Mouse (Mus musculus) liver, adult (tissue): Measurements from ENCODE around the gene Lrmda.

Source experiments
- GATA4 ChIP-seq: IDR thresholded peaks from 2 replicates; pipeline ENCODE4 v1.6.1; 2014; ENCODE audit warnings: mild to moderate bottlenecking, low read length; ENCODE audit not compliant: insufficient replicate concordance

Gene Lrmda

GRCm38 (mm10) chr14:22371136-22371535 is 351.6 kb downstream of the Lrmda start:
- no peak for TF ChIP-seq GATA4

- no peak for TF ChIP-seq GATA4
These were observed 353.3 kb downstream of the Lrmda start for GRCm38 (mm10) chr14:22372666-22373360.

DNA sequence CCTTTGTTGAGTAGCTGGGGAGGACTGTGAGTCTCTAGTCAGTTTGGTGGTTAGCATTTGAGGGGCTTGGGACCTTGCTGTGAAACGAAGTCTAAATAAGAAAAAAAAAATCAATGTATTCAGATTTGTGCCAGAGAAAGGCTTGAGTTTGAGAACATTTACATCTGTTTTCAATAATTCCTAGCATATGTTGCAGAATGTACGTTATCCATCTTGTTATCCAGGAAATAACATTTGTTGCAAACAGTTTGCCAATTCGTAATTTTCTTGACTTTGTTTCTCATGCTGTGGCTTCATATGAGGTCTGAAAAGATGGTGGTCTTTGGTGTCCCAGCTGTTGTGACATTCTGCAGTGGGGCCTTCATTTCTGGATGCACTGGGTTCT is 353.8 kb downstream of the Lrmda start:
- no peak for TF ChIP-seq GATA4

GRCm38 (mm10) chr14:22377148-22377547 is 357.6 kb downstream of the Lrmda start:
- no peak for TF ChIP-seq GATA4

DNA sequence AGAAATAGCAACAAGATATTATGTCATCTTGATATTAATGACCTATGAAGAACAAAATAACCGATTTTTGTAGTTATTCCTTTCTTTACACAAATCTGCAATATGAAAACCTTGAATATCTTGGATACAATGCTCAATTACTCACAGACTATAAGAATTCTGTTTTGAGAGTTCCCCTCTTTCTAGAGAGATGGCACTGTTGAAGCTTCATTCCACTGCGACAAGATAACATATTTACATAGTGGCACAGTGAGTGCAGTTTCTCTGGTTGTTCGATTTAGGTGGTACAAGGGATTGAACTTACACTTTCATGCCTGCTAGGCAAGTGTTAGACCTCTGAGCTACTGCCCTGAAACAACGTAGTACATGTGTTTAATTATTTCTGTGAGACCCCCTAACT is 362.6 kb downstream of the Lrmda start:
- TF ChIP-seq GATA4: no peak

DNA sequence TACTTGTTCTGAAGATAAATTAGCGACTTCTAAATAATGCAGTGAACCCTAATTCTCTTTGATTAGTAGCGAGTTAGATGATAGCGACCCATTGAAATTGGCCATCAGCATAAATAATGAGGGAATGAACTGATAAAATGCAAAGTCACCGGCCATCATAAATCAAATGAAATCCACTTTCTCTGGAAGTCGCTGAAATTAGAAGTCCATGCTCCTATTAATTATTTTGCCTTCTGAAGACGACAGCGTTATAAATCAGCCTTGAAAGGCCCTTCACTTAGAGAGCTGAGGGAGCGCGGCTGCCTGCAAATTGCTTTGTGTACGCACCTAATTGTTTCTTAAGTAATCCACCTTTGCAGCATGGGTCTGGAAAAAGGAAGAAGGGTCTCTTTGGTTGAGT is 374.1 kb downstream of the Lrmda start:
- TF ChIP-seq GATA4: no peak

DNA sequence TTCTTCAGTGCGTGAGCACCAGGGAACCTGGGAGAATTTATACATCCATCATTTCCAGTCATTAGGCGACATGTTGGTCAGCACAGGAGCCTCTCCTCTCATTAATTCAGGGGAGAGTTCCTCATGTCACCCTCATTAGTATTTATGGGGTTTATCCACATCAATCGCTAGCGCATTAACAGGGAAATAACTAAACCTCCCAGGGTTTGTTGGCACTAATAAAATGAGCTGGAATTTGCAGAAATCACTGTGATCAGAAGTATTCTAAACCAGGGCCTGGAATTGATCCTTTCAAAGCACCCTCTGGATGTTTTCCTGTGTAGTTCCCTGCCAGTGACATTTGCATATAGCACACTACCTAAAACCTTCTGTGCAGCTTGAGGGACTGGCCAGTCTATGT is 382.9 kb downstream of the Lrmda start:
- TF ChIP-seq GATA4: no peak

DNA sequence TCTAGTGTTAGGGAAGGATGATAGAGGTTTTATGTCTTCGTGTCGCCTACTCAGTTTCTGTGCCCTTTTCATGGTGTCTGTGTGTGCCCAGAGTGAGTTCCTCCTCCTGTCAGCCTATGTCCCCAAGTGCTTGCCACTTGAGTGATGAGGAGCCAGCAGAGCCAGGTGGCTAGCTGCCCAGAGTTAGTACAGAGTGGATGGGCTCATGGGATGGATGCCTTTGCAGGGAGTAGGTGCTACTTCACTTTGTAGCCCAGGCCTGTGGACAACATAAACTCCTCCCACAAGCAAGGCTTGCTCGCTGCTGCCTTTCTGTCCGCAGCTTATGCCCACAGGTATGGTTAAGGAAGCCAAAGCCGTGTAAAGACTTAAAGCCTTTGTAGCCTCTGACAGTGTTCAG is 387.1 kb downstream of the Lrmda start:
- TF ChIP-seq GATA4: no peak

GRCm38 (mm10) chr14:22410826-22411225 is 391.3 kb downstream of the Lrmda start:
- TF ChIP-seq GATA4: no peak

DNA sequence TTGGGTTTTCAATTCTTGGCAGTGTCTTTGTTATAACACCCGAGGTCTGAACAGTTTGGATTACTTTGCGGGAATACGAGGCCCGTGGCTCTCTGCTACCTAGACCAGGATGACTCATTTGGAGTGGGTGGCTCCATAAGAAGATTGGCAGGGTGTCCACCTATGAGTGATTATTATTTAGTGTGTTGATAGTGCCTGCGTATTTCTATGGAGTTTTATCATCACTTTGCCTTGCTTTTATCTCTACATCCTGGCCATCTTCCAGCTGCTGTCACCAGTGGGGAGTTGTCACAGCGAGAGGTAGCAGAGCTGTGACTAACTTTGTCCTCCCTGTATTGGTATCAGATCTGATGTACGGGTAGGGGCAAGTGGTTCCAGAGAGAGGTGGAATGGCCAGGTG is 393.7 kb downstream of the Lrmda start:
- TF ChIP-seq GATA4: no peak

GRCm38 (mm10) chr14:22417706-22418105 is 398.2 kb downstream of the Lrmda start:
- no peak for TF ChIP-seq GATA4

DNA sequence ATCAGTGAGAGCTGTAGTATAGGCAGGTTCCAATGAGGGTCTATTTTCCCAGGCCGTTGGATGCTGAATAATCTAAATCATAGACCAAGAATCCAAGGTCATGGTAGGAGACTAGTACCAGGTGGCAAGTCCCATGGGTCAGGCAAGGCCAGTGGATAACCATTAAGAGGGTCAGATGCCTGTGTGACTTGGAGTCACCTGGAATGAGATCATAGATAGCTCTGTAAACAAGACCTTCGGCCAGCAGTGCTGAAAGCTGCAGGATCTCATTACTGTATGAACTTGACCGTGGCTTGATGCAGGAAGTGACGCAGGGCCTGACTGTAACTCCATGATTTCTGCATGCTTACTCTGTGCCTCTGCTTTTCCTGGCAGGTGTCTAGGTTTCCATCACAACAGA is 402.2 kb downstream of the Lrmda start:
- no peak for TF ChIP-seq GATA4

DNA sequence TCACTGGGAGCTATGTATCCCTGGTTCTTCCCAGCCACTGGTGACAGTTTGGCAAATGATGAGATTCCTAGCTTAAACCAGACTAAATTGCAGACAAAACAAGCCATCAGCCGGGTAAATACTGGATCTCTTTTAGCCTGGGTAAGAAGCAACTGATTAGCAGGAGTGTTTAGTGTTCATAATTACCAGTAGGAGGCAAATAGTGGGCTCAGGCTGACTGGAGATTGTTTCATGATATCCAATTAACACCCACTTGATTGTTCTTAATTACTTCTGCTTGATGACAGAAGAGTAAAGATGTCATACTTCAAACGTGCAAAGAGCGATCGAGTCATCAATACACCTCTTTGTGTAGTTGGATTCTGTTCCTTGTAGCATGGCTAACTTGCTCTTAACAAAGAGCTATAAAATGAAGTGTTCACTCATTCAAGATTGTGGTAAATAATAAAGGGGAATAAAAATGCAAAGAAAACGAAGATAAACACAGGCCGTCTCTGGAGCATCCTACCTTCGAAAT is 405.6 kb downstream of the Lrmda start:
- no peak for TF ChIP-seq GATA4

DNA sequence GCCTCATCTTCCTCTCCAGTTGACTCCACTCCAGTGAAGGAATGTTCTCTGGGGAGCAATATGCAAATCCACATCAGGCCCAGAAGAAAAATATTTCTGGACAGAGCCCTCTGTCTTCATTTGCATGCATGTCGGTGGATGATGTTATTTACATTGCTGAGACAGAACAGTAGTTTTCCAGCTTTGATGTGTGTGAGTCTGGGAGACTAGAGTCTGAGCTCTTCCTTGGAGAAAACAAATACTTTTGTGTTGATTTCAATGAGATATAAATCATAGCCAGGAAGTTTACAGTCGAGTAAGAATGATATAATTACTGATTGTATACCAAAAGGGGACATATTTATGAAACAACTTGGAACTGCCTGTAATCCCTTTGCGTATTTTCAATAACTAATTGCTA is 415.9 kb downstream of the Lrmda start:
- TF ChIP-seq GATA4: no peak

DNA sequence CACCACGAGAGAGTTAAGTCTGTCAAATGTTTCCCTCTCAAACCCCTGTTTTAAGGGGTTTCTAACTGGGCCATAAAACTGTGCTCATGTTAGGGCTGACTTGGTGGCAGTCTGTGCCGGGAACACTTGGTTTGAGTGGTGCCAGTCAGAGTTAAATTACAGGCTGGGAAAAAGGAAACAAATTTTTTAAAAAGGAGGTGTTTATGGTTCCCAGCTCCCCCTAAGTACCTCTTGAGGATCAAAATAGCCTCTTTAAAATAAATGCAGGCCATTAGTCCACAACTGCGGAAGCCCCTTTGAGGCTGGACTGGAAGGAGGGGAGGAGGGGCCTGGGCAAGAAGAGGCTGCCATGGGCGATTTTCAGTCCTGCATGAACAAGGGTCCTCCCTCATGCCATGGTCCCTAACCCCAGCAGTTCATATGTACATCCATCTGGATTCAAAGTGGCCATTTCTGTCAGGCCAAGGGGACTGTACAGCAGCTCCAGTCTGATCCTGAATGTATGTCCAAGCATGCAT is 416.4 kb downstream of the Lrmda start:
- TF ChIP-seq GATA4: no peak

DNA sequence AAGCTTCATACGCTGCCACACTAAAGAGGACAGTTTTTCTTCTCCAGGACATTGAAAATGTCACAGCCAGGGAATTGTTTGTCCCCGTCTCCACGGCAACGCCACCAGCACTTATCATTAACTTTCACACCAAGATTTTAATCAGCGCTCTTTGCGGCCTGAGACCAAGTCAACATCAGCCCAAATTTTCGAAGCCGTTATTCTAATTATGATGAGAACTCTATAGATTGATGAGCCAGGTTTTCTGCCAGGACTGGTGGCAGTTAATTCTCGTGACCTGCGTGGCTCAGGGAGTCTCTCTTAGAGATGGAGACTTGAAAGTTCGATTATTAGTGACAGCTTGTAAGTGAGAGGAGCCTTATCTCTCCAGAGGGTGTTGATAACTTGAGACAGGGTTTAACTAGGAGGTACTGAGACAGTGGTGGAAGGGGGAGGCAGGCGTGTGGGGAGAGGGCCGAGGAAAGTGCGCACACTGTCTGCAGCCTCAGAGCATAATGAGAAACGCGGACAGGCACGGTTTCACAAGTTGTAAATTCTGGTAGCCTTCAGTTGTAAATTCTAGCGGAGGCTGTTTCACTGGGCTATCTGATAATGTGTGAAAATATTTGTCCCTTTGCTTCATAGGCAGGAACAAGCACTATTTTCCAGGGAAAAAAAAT is 421.0 kb downstream of the Lrmda start:
- no peak for TF ChIP-seq GATA4
